Mouse (Mus musculus) ES-Bruce4 (cell line): Measurements from ENCODE around the gene Lmbrd2. TPM values are rescaled to one million over a fixed set of nuclear protein-coding genes. Genes with fewer than 3 reads are reported as not detected.

Experiments used
- H3K27ac ChIP-seq: 2 replicates; pipeline ENCODE4 v1.5.1; 2012; ENCODE audit warnings: low read length, inconsistent platforms; ENCODE audit not compliant: insufficient read depth
- H3K27me3 ChIP-seq: 2 replicates; pipeline ENCODE4 v1.6.1; 2012; ENCODE audit warnings: mild to moderate bottlenecking, low read length, inconsistent platforms; ENCODE audit not compliant: control insufficient read depth, poor library complexity, insufficient read depth, severe bottlenecking
- H3K36me3 ChIP-seq: 2 replicates; pipeline ENCODE4 v1.6.1; 2012; ENCODE audit warnings: inconsistent platforms, mild to moderate bottlenecking, low read length, moderate library complexity; ENCODE audit not compliant: control insufficient read depth, poor library complexity, insufficient read depth, severe bottlenecking
- H3K4me1 ChIP-seq: one replicate; pipeline ENCODE4 v1.8.1; 2011; ENCODE audit warnings: low read length; ENCODE audit not compliant: control insufficient read depth, insufficient read depth
- H3K4me3 ChIP-seq: 2 replicates; pipeline ENCODE4 v1.5.1; 2011; ENCODE audit warnings: low read depth, mild to moderate bottlenecking, low read length
- H3K9ac ChIP-seq: 2 replicates; pipeline ENCODE4 v1.6.1; 2012; ENCODE audit warnings: low read depth, mild to moderate bottlenecking, inconsistent platforms; ENCODE audit not compliant: poor library complexity, severe bottlenecking
- H3K9me3 ChIP-seq: replicated peaks from 2 replicates; pipeline ENCODE4 v1.6.1; 2012; ENCODE audit warnings: mild to moderate bottlenecking, low read length, inconsistent platforms; ENCODE audit not compliant: control insufficient read depth, poor library complexity, insufficient read depth, severe bottlenecking
- CTCF ChIP-seq: IDR thresholded peaks from one replicate; pipeline ENCODE4 v1.8.1; 2011; ENCODE audit warnings: low read depth, low read length
- EP300 ChIP-seq: IDR thresholded peaks from 2 replicates; pipeline ENCODE4 v1.6.1; 2011; ENCODE audit warnings: low read depth, low read length; ENCODE audit not compliant: insufficient read depth
- POLR2A ChIP-seq: IDR thresholded peaks from one replicate; pipeline ENCODE4 v1.8.1; 2011; ENCODE audit warnings: low read length; ENCODE audit not compliant: insufficient read depth
- polyA plus RNA-seq: library from polyadenylated mRNA; stranded (reverse); fragments of >200 nt; gene quantifications from 2 replicates; pipeline ENCODE4 v1.2.4, GENCODE M21; 2011; ENCODE audit warnings: low read depth; ENCODE audit not compliant: missing spikeins, insufficient read depth, insufficient read length

Gene Lmbrd2
- polyA plus RNA-seq, 1 experiment, result 35.6 TPM

GRCm38 (mm10) chr15:9106303-9107074 is 33.9 kb upstream of the Lmbrd2 start:
- H3K4me1 ChIP-seq, result no peaks in the 10 kb centered on the region
- H3K36me3 ChIP-seq, result peaks cover 33% of the 10 kb centered on the region
- no peak overlapping the region for H3K27ac ChIP-seq
- TF ChIP-seq POLR2A, result no peak
- TF ChIP-seq CTCF, result no peak
- TF ChIP-seq EP300, result no peak
- H3K9me3 ChIP-seq, result no peaks in the 10 kb centered on the region
- no peaks in the 10 kb centered on the region for H3K27me3 ChIP-seq
- no peak overlapping the region for H3K9ac ChIP-seq
- H3K4me3 ChIP-seq, result no peak overlapping the region

DNA sequence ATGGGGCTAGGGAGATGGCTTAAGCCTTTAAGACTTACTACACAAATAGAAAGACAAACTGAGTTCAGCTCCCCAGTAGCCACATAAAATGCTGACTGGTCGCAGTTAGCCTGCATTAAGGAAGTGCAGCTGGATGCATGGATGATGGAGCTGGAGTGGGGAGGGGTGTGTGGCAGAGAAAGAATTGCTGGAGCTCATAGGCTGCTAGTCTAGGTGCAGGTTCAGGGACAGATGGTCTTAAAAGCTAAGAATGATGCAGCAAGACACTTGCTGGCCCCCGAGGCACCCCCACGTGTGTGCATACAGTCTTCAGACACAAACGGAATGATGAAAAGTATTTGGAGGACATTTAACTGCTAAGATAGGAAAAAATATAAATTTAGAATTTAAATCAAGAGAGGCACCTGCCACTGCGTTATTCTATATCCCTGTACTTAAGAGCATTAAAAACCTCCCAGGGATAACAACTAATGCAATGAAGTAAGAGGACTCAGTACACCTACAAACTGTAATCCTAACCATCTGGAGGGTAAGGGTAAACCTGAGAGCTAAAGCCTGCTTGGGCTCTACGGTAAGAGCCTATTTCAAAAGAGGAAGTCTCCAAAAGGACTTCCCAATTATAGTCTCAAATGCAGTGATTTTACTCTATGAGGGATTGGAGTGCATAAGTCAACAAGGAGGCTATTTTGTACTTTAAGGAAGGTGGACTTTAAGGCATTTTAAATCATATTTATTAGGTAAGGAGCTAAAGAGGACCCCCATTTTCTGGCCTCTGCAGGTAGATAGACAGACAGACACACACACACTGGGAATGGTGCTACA is 29.6 kb upstream of the Lmbrd2 start:
- Histone ChIP-seq H3K4me3 (no peak overlapping the region), H3K9me3 (no peaks in the 10 kb centered on the region), H3K27me3 (no peaks in the 10 kb centered on the region), H3K9ac (no peak overlapping the region), H3K36me3 (peaks cover 42% of the 10 kb centered on the region), H3K27ac (no peak overlapping the region), H3K4me1 (no peaks in the 10 kb centered on the region)
- no peak for TF ChIP-seq POLR2A
- no peak for TF ChIP-seq EP300
- no peak for TF ChIP-seq CTCF

GRCm38 (mm10) chr15:9111648-9112047 is 28.7 kb upstream of the Lmbrd2 start:
- Histone ChIP-seq H3K4me1 (no peaks in the 10 kb centered on the region), H3K9ac (no peak overlapping the region), H3K4me3 (no peak overlapping the region), H3K27me3 (no peaks in the 10 kb centered on the region), H3K9me3 (no peaks in the 10 kb centered on the region), H3K27ac (no peak overlapping the region), H3K36me3 (peaks cover 47% of the 10 kb centered on the region)
- TF ChIP-seq CTCF (no peak), EP300 (no peak), POLR2A (no peak)

DNA sequence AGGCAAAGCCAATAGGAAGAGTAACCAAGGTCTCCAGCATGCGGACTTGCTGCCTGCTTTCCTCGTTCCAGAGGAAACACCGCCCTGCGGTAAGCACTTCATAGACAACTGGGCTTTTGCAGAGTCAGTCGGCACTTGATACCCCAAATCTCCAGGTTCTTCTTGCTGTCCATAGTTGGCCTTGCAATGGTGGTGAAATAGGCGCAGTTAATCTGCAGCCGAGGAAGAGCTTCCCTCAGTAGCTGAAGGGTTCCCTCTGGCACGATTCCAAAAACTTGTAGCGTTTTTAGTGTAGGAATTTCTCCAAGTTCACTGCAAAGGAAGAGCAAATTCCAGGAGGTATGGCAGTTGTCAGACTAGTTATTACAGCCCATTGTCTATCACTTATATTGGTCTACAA is 26.8 kb upstream of the Lmbrd2 start:
- no peak overlapping the region for H3K27ac ChIP-seq
- H3K4me1 ChIP-seq, result no peaks in the 10 kb centered on the region
- no peaks in the 10 kb centered on the region for H3K9me3 ChIP-seq
- H3K4me3 ChIP-seq, result no peak overlapping the region
- peaks cover 48% of the 10 kb centered on the region for H3K36me3 ChIP-seq
- no peaks in the 10 kb centered on the region for H3K27me3 ChIP-seq
- TF ChIP-seq POLR2A (no peak), EP300 (no peak), CTCF (no peak)
- H3K9ac ChIP-seq, result no peak overlapping the region

- Histone ChIP-seq H3K27me3 (no peaks in the 10 kb centered on the region), H3K9me3 (no peaks in the 10 kb centered on the region), H3K27ac (no peak overlapping the region), H3K4me3 (no peak overlapping the region), H3K36me3 (peaks cover 50% of the 10 kb centered on the region), H3K9ac (no peak overlapping the region), H3K4me1 (no peaks in the 10 kb centered on the region)
- TF ChIP-seq EP300 (no peak), POLR2A (no peak), CTCF (no peak)
Measured at GRCm38 (mm10) chr15:9114131-9114530, 26.2 kb upstream of the Lmbrd2 start.

DNA sequence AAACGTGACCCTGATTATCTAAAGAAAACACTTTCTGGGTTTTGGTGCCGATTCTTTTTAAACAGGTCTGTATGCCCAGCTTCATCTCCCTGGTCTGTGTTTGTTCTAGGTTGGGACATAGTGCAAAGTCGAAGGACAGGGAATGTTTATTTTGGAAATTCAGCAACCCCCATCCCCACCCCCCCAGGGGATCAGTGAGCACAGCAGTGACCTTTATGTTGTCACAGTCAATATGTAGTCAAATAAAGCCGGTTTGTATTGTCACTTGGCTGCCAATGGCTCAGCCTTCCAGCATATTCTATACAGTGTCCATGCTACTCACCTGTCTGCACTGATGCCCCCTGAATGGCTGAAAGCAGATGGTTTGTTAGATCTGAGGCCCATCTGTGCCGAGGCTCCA is 25.8 kb upstream of the Lmbrd2 start:
- Histone ChIP-seq H3K4me1 (no peaks in the 10 kb centered on the region), H3K27me3 (no peaks in the 10 kb centered on the region), H3K36me3 (peaks cover 55% of the 10 kb centered on the region), H3K27ac (no peak overlapping the region), H3K4me3 (no peak overlapping the region), H3K9me3 (no peaks in the 10 kb centered on the region), H3K9ac (no peak overlapping the region)
- no peak for TF ChIP-seq POLR2A
- no peak for TF ChIP-seq EP300
- TF ChIP-seq CTCF, result no peak
